Mouse (Mus musculus) limb, embryonic 14.5 days (tissue): ENCODE measurements around the gene Med4. TPM values are rescaled to one million over a fixed set of nuclear protein-coding genes. Genes with fewer than 3 reads are reported as not detected.
"Not testable (repeated sequence)": the region's sequence is repeated elsewhere in the genome, so short reads cannot be mapped to it uniquely, and the experiment has no call there.

Experiments
- ATAC-seq: fragments of 200-750 bp; cut with Nextera tagmentation; 2 replicates; pipeline ENCODE4 v1.8.0; 2017; ENCODE audit warnings: low read depth, moderate number of reproducible peaks, moderate TSS enrichment; ENCODE audit not compliant: low FRiP score
- DNase-seq: peaks from one replicate; pipeline ENCODE4 v3.0.0-alpha.2; 2015; ENCODE audit warnings: low spot score
- H3K27ac ChIP-seq: fragments of 300-500 bp; sonication (generic); replicated peaks from 2 replicates; pipeline ENCODE4 v1.5.1; 2014; ENCODE audit warnings: low read depth, mild to moderate bottlenecking, low read length, moderate library complexity, mixed read lengths
- H3K27me3 ChIP-seq: fragments of 300-500 bp; sonication (generic); 2 replicates; pipeline ENCODE4 v1.6.1; 2014; ENCODE audit warnings: low read length, mixed read lengths; ENCODE audit not compliant: control insufficient read depth, insufficient read depth
- H3K36me3 ChIP-seq: fragments of 300-500 bp; sonication (generic); 2 replicates; pipeline ENCODE4 v1.6.1; 2014; ENCODE audit warnings: mild to moderate bottlenecking, low read length, moderate library complexity, mixed read lengths; ENCODE audit not compliant: control insufficient read depth, insufficient read depth
- H3K4me1 ChIP-seq: fragments of 300-500 bp; sonication (generic); 2 replicates; pipeline ENCODE4 v1.6.1; 2014; ENCODE audit warnings: antibody characterized with exemption, low read length, mixed read lengths; ENCODE audit not compliant: control insufficient read depth, insufficient read depth
- H3K4me2 ChIP-seq: fragments of 300-500 bp; sonication (generic); replicated peaks from 2 replicates; pipeline ENCODE4 v1.6.1; 2014; ENCODE audit warnings: low read depth, mild to moderate bottlenecking, low read length, moderate library complexity; ENCODE audit not compliant: severe bottlenecking
- H3K4me3 ChIP-seq: fragments of 300-500 bp; sonication (generic); replicated peaks from 2 replicates; pipeline ENCODE4 v1.5.1; 2014; ENCODE audit warnings: low read length
- H3K9ac ChIP-seq: fragments of 300-500 bp; sonication (generic); 2 replicates; pipeline ENCODE4 v1.6.1; 2014; ENCODE audit warnings: mild to moderate bottlenecking, low read depth, low read length, moderate library complexity; ENCODE audit not compliant: severe bottlenecking
- H3K9me3 ChIP-seq: fragments of 300-500 bp; sonication (generic); 2 replicates; pipeline ENCODE4 v1.6.1; 2016; ENCODE audit warnings: low read length; ENCODE audit not compliant: control insufficient read depth
- POLR2A ChIP-seq: fragments of 200-500 bp; IDR thresholded peaks from 2 replicates; pipeline ENCODE4 v1.8.0; 2012; ENCODE audit warnings: inconsistent platforms, mild to moderate bottlenecking, moderate library complexity, borderline replicate concordance; ENCODE audit not compliant: insufficient read depth, insufficient read length; ENCODE audit errors: extremely low read depth
- WGBS: fragments of 180-500 bp; shearing (Covaris S2); extraction: QIAGEN DNeasy Blood & Tissue Kit; methylation state at CpG from one replicate; pipeline ENCODE4 v1.1.7; 2014; 5-methylcytosine and 5-hydroxymethylcytosine counted together
- polyA plus RNA-seq, 2 experiments: library from polyadenylated mRNA; depleted of rRNA in 1 of 2; stranded (reverse) in 1 of 2; unstranded in 1 of 2; fragments of >200 nt; fragmentation: Nextera tagmentation in 1 of 2; extraction: Ambion mirVana in 1 of 2; gene quantifications; 2 replicates each; pipeline versions ENCODE4 v1.2.1 to v1.2.3; 2012 to 2014

Med4 gene
- polyA plus RNA-seq, 2 experiments, result 59.0 to 78.8 TPM

- H3K9ac ChIP-seq, result no peak overlapping the region
- no peak overlapping the region for H3K4me2 ChIP-seq
- peaks cover 13% of the 10 kb centered on the region for H3K4me1 ChIP-seq
- no peak for TF ChIP-seq POLR2A
- H3K36me3 ChIP-seq, result peaks cover 9% of the 10 kb centered on the region; the same call in 1 of the 2 replicates
- no peaks in the 10 kb centered on the region for H3K27me3 ChIP-seq
- no peak overlapping the region for H3K4me3 ChIP-seq
- no peak overlapping the region for H3K27ac ChIP-seq
- DNase-seq, result no peak
- H3K9me3 ChIP-seq, result no peaks in the 10 kb centered on the region
- ATAC-seq, result no peak
- WGBS, result 72% methylated on average over 11 of the region's 11 CpGs
Observed at GRCm38 (mm10) chr14:73507702-73508376, 2.0 kb upstream of the Med4 start.

DNA sequence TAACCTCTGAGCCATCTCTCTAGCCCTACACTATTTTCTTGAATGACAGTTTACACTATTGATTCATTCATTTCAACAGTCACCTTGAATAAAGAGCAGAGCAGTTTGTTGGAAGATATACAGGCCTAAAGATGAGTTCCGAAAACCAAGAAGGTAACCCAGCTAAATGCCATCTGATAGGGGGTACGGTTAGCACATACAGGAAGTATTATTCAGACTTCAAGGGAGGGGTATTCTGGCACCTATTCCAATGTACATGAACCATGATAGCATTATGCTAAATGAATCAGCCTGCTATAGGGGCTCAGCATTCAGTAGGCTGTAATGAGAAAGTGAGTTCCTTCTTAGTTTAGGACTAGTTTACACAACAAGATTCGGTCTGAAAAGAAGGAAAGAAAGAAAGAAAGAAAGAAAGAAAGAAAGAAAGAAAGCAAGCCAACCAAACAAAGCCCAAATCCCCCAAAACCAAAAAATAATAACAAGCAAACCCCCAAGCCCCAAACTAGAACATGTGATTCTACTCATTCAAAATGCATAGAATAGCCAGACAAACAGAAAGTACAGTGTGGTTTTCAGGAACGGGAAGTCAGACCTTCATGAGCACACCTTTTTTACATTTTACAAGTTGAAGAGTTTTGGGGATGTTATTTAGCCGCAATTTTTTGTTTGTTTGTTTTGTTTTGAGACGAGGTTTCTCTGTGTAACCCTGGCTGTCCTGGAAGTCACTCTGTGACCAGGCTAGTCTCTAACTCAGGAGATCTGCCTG lies 1.0 kb upstream of the Med4 start:
- no peak overlapping the region for H3K4me3 ChIP-seq
- H3K9me3 ChIP-seq, result no peaks in the 10 kb centered on the region
- ATAC-seq (no peak), DNase-seq (no peak)
- no peak overlapping the region for H3K9ac ChIP-seq
- TF ChIP-seq POLR2A, result no peak
- H3K27ac ChIP-seq, result no peak overlapping the region
- H3K36me3 ChIP-seq, result peaks cover 13% of the 10 kb centered on the region; the same call in 1 of the 2 replicates
- H3K4me2 ChIP-seq, result no peak overlapping the region
- peaks cover 8% of the 10 kb centered on the region for H3K4me1 ChIP-seq
- WGBS, result 92% methylated on average over 6 of the region's 6 CpGs
- H3K27me3 ChIP-seq, result no peaks in the 10 kb centered on the region

DNA sequence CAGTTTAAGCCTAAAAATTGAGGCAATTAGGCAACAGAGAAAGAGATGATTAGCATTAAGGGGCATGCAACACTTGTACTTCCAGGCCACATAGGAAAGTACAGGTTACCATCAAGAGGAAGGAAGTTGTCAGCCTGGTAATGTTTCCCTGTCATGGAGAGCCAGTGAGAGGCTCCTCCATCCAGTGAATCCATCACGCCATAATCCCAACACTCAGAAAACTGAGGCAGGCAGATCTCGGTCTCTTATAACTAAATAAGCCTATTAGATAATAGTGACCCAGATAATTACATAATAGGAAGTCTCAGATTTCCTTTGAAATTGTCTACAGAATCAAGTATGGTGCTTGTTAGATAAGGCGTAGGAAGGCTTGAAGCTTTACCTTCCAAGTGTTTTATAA lies 14.3 kb downstream of the Med4 start:
- ATAC-seq, result no peak

GRCm38 (mm10) chr14:73524766-73525448 lies 15.1 kb downstream of the Med4 start, which contains the start of gene Sucla2:
Gene Sucla2 (plus strand): TSS chr14:73525319.
- H3K4me2 ChIP-seq, result peak within 1 kb of the TSS; percentile 35
- 0% methylated on average over 20 of the region's 41 CpGs for WGBS
- no peaks in the 10 kb centered on the region for H3K4me1 ChIP-seq
- no peaks in the 10 kb centered on the region for H3K27me3 ChIP-seq
- DNase-seq (peak; percentile 97), ATAC-seq (peak; percentile 100)
- H3K9me3 ChIP-seq, result no peaks in the 10 kb centered on the region
- TF ChIP-seq POLR2A, result no peak
- H3K4me3 ChIP-seq, result peak within 1 kb of the TSS; percentile 48
- no peaks in the 10 kb centered on the region for H3K36me3 ChIP-seq
- H3K9ac ChIP-seq, result peak within 1 kb of the TSS; percentile 62
- H3K27ac ChIP-seq, result peak within 1 kb of the TSS; percentile 79

More for the DNA sequence above, 14.3 kb downstream of the Med4 start:
- no peak for DNase-seq
- WGBS, result 71% methylated on average over 3 of the region's 3 CpGs
- Histone ChIP-seq H3K27ac (no peak overlapping the region), H3K27me3 (no peaks in the 10 kb centered on the region), H3K4me2 (no peak overlapping the region), H3K9me3 (no peaks in the 10 kb centered on the region), H3K4me3 (no peak overlapping the region), H3K4me1 (no peaks in the 10 kb centered on the region), H3K36me3 (no peaks in the 10 kb centered on the region), H3K9ac (no peak overlapping the region)
- no peak for TF ChIP-seq POLR2A

DNA sequence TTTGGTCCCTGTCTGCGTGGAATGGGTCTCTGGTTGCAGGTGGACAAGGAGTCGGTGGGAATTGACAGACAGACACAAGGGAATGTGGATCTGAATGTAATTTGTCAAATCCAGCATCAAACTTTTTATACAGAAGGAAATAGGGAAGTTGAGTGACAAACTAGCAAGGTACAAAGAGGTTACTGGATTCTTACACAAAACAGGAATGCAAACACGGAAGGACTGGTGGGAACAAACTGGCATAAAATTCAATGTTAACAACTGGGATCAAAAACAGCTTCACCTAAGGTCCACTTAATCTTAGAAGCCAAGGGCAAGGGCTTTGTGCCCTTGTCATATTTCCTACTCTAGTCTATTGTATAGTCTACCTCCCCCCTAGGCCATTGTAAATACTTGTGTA lies 18.8 kb downstream of the Med4 start:
- DNase-seq, result not testable (repeated sequence)

More for the DNA sequence above, 18.8 kb downstream of the Med4 start:
- H3K9ac ChIP-seq, H3K4me3 ChIP-seq, H3K9me3 ChIP-seq, H3K27ac ChIP-seq, H3K36me3 ChIP-seq, H3K4me1 ChIP-seq, H3K27me3 ChIP-seq, H3K4me2 ChIP-seq, ATAC-seq: not testable (repeated sequence)
- 84% methylated on average over 3 of the region's 3 CpGs for WGBS
